Mouse (Mus musculus): Measurements from ENCODE around the gene Kdelc1. TPM values are rescaled to one million over a fixed set of nuclear protein-coding genes. Genes with fewer than 3 reads are reported as not detected.

Kdelc1 gene
- polyA plus RNA-seq, 1 experiment from 2014 or later: 39.1 TPM

DNA sequence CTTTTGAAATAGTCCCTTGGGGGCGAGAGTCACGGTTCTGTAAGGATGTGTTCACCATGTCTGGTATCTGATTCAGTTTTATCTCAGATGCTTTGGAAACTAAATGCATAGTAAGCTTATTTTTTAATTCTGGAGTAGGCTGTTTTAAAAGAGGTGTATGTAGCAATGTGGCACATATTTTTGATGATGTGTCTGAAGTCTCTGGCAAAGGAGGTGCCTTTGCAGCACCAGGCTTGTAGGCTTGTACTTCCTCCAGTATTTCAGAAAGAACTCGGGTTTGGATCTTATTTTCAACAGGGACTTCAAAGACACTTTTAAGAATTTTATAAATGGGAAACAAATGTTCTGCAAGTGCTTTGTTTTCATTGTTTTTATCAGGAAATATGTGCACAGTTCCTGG, 60.8 kb downstream of the Kdelc1 start:
- ATAC-seq (replicated peaks; ENCODE audit: insufficient number of reproducible peaks, insufficient read depth, low FRiP score, low read depth): no peak
- WGBS: 59% methylated on average over 3 of the region's 3 CpGs
- Histone ChIP-seq H3K9ac (no peak overlapping the region), H3K9me3 (replicated peaks) (no peaks in the 10 kb centered on the region), H3K4me2 (no peak overlapping the region), H3K27me3 (no peaks in the 10 kb centered on the region), H3K4me1 (replicated peaks) (no peaks in the 10 kb centered on the region), H3K36me3 (no peaks in the 10 kb centered on the region), H3K27ac (no peak overlapping the region), H3K4me3 (no peak overlapping the region)

Other genes starting within 250 kb of the Kdelc1 start
- gene Tpp2, start 185.2 kb downstream of the Kdelc1 start, polyA plus RNA-seq (2015; fragmentation: Nextera tagmentation; extraction: Ambion mirVana): 43.9 and 45.1 TPM in 2 replicates
- gene Mettl21c, start 98.8 kb downstream of the Kdelc1 start, polyA plus RNA-seq (2015; fragmentation: Nextera tagmentation; extraction: Ambion mirVana): 0.14 and 0.44 TPM in 2 replicates
- 0.03 TPM in 1 of 2 replicates, not detected in the other for gene Gm8251, start 56.9 kb downstream of the Kdelc1 start, polyA plus RNA-seq (2015; fragmentation: Nextera tagmentation; extraction: Ambion mirVana)
- 59.8 and 60.3 TPM in 2 replicates for gene Tex30, start 16.4 kb downstream of the Kdelc1 start, polyA plus RNA-seq (2015; fragmentation: Nextera tagmentation; extraction: Ambion mirVana)
- 11.9 and 12.2 TPM in 2 replicates for gene Bivm, start 149 bp upstream of the Kdelc1 start, polyA plus RNA-seq (2015; fragmentation: Nextera tagmentation; extraction: Ambion mirVana)
- gene Ercc5, start 28.9 kb upstream of the Kdelc1 start, polyA plus RNA-seq (2015; fragmentation: Nextera tagmentation; extraction: Ambion mirVana): 11.4 and 14.5 TPM in 2 replicates
- gene Mettl21e, start 100.2 kb upstream of the Kdelc1 start, polyA plus RNA-seq (2015; fragmentation: Nextera tagmentation; extraction: Ambion mirVana): 0.13 and 0.24 TPM in 2 replicates